Mouse (Mus musculus): ENCODE measurements at regions not wholly inside any gene's neighbourhood (a gene's known extent, or its start where the extent isn't known, plus 50 kb on each side); places are given as distances from the start of the nearest gene placed in this dataset.

- Histone ChIP-seq H3K9me3 (peaks cover 6% of the 10 kb centered on the region; the same call in 1 of the 2 replicates), H3K36me3 (replicated peaks; ENCODE audit: low read length) (no peaks in the 10 kb centered on the region), H3K27me3 (replicated peaks) (no peaks in the 10 kb centered on the region), H3K4me3 (replicated peaks) (no peak overlapping the region), H3K4me1 (no peaks in the 10 kb centered on the region)
- no peak for TF ChIP-seq GATA1 (IDR thresholded peaks at IDR 0.05; ENCODE audit: borderline replicate concordance, low read length)
- TF ChIP-seq FLI1 (IDR thresholded peaks at IDR 0.05; ENCODE audit: low read length): no peak
These were observed 255.3 kb downstream of the En1 start for GRCm38 (mm10) chr1:120857566-120857965.

GRCm38 (mm10) chr1:120859546-120859945 lies 257.3 kb downstream of the En1 start:
- Histone ChIP-seq H3K4me3 (replicated peaks) (no peak overlapping the region), H3K27me3 (replicated peaks) (no peaks in the 10 kb centered on the region), H3K9me3 (peaks cover 6% of the 10 kb centered on the region; the same call in 1 of the 2 replicates), H3K4me1 (no peaks in the 10 kb centered on the region), H3K36me3 (replicated peaks; ENCODE audit: low read length) (no peaks in the 10 kb centered on the region)
- no peak for TF ChIP-seq GATA1 (IDR thresholded peaks at IDR 0.05; ENCODE audit: borderline replicate concordance, low read length)
- TF ChIP-seq FLI1 (IDR thresholded peaks at IDR 0.05; ENCODE audit: low read length): no peak

- peaks cover 15% of the 10 kb centered on the region for H3K9me3 ChIP-seq
These were observed 270.3 kb downstream of the En1 start for GRCm38 (mm10) chr1:120872554-120872953.

GRCm38 (mm10) chr1:120882959-120883549 lies 280.8 kb downstream of the En1 start:
- Histone ChIP-seq H3K4me1 (no peaks in the 10 kb centered on the region), H3K9me3 (no peaks in the 10 kb centered on the region), H3K36me3 (replicated peaks; ENCODE audit: low read length) (no peaks in the 10 kb centered on the region), H3K4me3 (replicated peaks) (no peak overlapping the region), H3K27me3 (replicated peaks) (no peaks in the 10 kb centered on the region)
- TF ChIP-seq FLI1 (IDR thresholded peaks at IDR 0.05; ENCODE audit: low read length): no peak
- no peak for TF ChIP-seq GATA1 (IDR thresholded peaks at IDR 0.05; ENCODE audit: borderline replicate concordance, low read length)

More at GRCm38 (mm10) chr1:120872554-120872953, 270.3 kb downstream of the En1 start:
- no peaks in the 10 kb centered on the region for H3K27me3 ChIP-seq (replicated peaks)
- no peak for TF ChIP-seq FLI1 (IDR thresholded peaks at IDR 0.05; ENCODE audit: low read length)
- H3K36me3 ChIP-seq (replicated peaks; ENCODE audit: low read length): no peaks in the 10 kb centered on the region
- no peaks in the 10 kb centered on the region for H3K4me1 ChIP-seq
- H3K4me3 ChIP-seq (replicated peaks): no peak overlapping the region

- Histone ChIP-seq H3K4me3 (replicated peaks) (no peak overlapping the region), H3K36me3 (replicated peaks; ENCODE audit: low read length) (no peaks in the 10 kb centered on the region), H3K9me3 (no peaks in the 10 kb centered on the region), H3K4me1 (no peaks in the 10 kb centered on the region), H3K27me3 (replicated peaks) (no peaks in the 10 kb centered on the region)
- TF ChIP-seq GATA1 (IDR thresholded peaks at IDR 0.05; ENCODE audit: borderline replicate concordance, low read length) (no peak), FLI1 (IDR thresholded peaks at IDR 0.05; ENCODE audit: low read length) (no peak)
These were observed 281.4 kb downstream of the En1 start for GRCm38 (mm10) chr1:120883632-120884031.

- H3K9me3 ChIP-seq: peaks cover 14% of the 10 kb centered on the region; the same call in 1 of the 2 replicates
- no peaks in the 10 kb centered on the region for H3K4me1 ChIP-seq
- no peaks in the 10 kb centered on the region for H3K36me3 ChIP-seq (replicated peaks; ENCODE audit: low read length)
- TF ChIP-seq GATA1 (IDR thresholded peaks at IDR 0.05; ENCODE audit: borderline replicate concordance, low read length): no peak
- TF ChIP-seq FLI1 (IDR thresholded peaks at IDR 0.05; ENCODE audit: low read length): no peak
- no peak overlapping the region for H3K4me3 ChIP-seq (replicated peaks)
- no peaks in the 10 kb centered on the region for H3K27me3 ChIP-seq (replicated peaks)
These were observed 308.6 kb downstream of the En1 start for GRCm38 (mm10) chr1:120910801-120911200.

GRCm38 (mm10) chr1:120911962-120912670 lies 309.9 kb downstream of the En1 start:
- no peaks in the 10 kb centered on the region for H3K4me1 ChIP-seq
- no peaks in the 10 kb centered on the region for H3K27me3 ChIP-seq (replicated peaks)
- H3K4me3 ChIP-seq (replicated peaks): no peak overlapping the region
- H3K36me3 ChIP-seq (replicated peaks; ENCODE audit: low read length): no peaks in the 10 kb centered on the region
- TF ChIP-seq FLI1 (IDR thresholded peaks at IDR 0.05; ENCODE audit: low read length) (no peak), GATA1 (IDR thresholded peaks at IDR 0.05; ENCODE audit: borderline replicate concordance, low read length) (no peak)
- peaks cover 14% of the 10 kb centered on the region; the same call in 1 of the 2 replicates for H3K9me3 ChIP-seq

GRCm38 (mm10) chr1:120921540-120921939 lies 319.3 kb downstream of the En1 start:
- no peak overlapping the region for H3K4me3 ChIP-seq (replicated peaks)
- TF ChIP-seq GATA1 (IDR thresholded peaks at IDR 0.05; ENCODE audit: borderline replicate concordance, low read length): no peak
- TF ChIP-seq FLI1 (IDR thresholded peaks at IDR 0.05; ENCODE audit: low read length): no peak
- no peaks in the 10 kb centered on the region for H3K36me3 ChIP-seq (replicated peaks; ENCODE audit: low read length)
- no peaks in the 10 kb centered on the region for H3K4me1 ChIP-seq
- H3K9me3 ChIP-seq: peaks cover 3% of the 10 kb centered on the region; the same call in 1 of the 2 replicates
- H3K27me3 ChIP-seq (replicated peaks): no peaks in the 10 kb centered on the region

GRCm38 (mm10) chr1:120925271-120925670 lies 323.1 kb downstream of the En1 start:
- Histone ChIP-seq H3K4me3 (replicated peaks) (no peak overlapping the region), H3K36me3 (replicated peaks; ENCODE audit: low read length) (no peaks in the 10 kb centered on the region), H3K9me3 (peaks cover 8% of the 10 kb centered on the region), H3K4me1 (no peaks in the 10 kb centered on the region), H3K27me3 (replicated peaks) (no peaks in the 10 kb centered on the region)
- TF ChIP-seq FLI1 (IDR thresholded peaks at IDR 0.05; ENCODE audit: low read length) (no peak), GATA1 (IDR thresholded peaks at IDR 0.05; ENCODE audit: borderline replicate concordance, low read length) (no peak)

GRCm38 (mm10) chr1:120930141-120930540 lies 327.9 kb downstream of the En1 start:
- Histone ChIP-seq H3K4me3 (replicated peaks) (no peak overlapping the region), H3K4me1 (no peaks in the 10 kb centered on the region), H3K9me3 (peaks cover 14% of the 10 kb centered on the region), H3K27me3 (replicated peaks) (no peaks in the 10 kb centered on the region), H3K36me3 (replicated peaks; ENCODE audit: low read length) (no peaks in the 10 kb centered on the region)
- TF ChIP-seq FLI1 (IDR thresholded peaks at IDR 0.05; ENCODE audit: low read length) (no peak), GATA1 (IDR thresholded peaks at IDR 0.05; ENCODE audit: borderline replicate concordance, low read length) (no peak)
